Mouse (Mus musculus) left cerebral cortex, postnatal 36 days (tissue): ENCODE measurements at regions not wholly inside any gene's neighbourhood (a gene's known extent, or its start where the extent isn't known, plus 50 kb on each side); places are given as distances from the start of the nearest gene placed in this dataset.

Experiments used
- DNase-seq, 2 experiments: peaks; one replicate each; pipeline ENCODE4 v3.0.0; 2021 to 2022; ENCODE audit warnings: low spot score in 2 of 2, mixed read lengths in 1 of 2
- intact Hi-C: fragments of 180-260 bp; cut with DNase I; formaldehyde crosslinking; loops from one replicate; pipeline ENCODE4 v1.15.1; 2025

DNA sequence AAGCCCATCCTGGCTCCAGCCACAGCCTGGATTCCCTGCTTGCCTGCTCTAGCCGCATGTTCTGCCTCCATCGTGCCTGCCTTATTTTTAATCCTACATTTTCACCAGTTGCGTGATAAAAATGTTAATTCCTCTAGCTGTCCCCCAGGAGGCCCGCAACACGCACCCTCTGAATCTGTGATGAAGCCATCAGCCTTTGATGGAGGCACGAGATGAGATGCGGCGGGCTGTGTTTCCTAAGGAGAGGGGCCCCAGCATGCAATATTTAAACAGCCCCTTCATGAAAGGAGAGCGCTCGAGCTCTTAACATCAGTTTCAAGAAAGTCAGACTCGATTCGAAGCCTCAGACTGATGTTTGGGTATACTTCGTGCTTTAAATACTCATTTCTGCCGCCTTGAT, 76.3 kb downstream of the Nptx2 start:
- intact Hi-C loops, result loop anchor here (5.0 kb wide), 1 partner anchor 75 kb away; the partner anchor contains the start of gene Nptx2
- DNase-seq, result no peak

DNA sequence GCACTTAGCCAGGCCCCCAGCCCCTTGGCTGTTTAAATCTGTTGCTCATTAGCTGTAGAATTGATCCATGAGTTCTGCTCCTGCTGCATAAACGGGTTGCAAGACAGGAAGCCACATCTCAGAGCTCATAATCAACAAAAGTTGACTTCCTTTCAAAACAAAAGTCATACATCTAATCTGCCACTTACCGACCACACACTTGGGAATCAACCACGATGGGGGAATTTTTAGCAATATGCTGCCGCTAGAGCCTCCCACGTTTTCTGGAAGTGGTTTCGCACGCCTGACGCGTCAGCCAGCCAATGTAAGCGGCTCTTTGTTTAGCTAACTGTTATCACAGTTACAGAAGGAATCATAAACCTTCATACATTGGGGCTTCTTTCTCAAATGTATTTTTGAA, 77.7 kb downstream of the Nptx2 start:
- intact Hi-C loops, result loop anchor here (5.0 kb wide), 1 partner anchor 76 kb away; the partner anchor contains the start of gene Nptx2
- peak; percentile 36 to 71 for DNase-seq

DNA sequence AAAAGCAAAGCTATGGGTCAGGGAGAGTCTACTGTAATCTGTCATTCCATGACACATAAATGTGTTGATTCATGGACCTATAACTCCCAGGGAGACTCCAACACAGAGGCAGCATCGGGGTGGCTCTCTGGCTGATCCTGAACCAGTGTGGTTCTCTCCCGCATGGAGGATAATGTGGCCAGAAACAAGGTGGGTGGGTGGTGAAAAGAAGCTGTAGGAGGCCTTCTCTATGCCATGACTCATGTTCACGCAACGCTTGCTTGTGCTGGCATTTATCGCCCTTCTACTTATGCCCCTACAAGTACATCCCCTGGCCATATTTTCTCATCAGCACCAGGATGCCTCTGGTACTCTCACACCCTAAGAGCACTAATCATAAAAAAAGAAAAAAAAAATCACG, 86.6 kb downstream of the Nptx2 start:
- intact Hi-C loops, result no loop called here
- no peak for DNase-seq

DNA sequence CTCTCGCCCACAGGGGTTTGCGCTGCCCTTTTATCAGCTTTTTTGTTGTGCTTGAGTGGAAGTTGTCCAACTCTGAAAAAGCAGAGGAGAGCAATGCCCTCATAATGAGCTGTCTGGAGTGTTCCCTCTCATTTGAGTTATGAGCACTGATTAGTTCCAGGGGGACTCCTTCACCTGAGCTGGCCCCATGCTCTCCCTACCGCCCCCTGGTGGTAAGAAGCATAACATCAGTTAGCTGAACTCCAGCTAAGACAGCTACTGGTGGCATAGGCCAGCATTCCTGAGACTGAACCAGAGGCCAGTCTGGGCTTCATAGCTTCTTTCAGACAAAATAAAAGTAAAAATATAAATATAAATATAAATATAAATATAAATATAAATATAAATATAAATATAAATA, 92.9 kb downstream of the Nptx2 start:
- intact Hi-C loops, result loop anchor here (5.0 kb wide), 1 partner anchor 89 kb away; no protein-coding TSS in a partner anchor
- peak in 1 of 2 experiments; percentile 19 for DNase-seq

DNA sequence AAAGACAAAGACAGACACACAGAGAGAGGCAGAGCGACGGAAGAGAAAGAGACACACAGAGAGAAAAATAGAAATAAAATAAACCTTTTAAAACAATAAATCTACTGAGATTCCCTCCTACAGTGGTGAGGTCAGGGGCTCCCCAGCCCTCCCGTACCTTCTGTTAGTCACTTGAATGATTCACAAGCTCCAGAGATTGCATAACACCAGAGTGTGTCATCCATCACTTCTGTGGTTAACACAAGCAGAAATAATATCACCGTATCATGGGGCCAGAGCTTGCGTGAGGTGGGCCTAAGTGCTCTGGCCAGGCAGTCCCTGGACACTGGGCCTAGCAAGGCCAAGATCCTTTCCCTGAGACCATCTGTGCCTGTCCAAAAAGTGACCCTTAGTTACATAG, 93.9 kb downstream of the Nptx2 start:
- DNase-seq, result no peak
- intact Hi-C loops, result loop anchor here (5.0 kb wide), 1 partner anchor 88 kb away; no protein-coding TSS in a partner anchor

DNA sequence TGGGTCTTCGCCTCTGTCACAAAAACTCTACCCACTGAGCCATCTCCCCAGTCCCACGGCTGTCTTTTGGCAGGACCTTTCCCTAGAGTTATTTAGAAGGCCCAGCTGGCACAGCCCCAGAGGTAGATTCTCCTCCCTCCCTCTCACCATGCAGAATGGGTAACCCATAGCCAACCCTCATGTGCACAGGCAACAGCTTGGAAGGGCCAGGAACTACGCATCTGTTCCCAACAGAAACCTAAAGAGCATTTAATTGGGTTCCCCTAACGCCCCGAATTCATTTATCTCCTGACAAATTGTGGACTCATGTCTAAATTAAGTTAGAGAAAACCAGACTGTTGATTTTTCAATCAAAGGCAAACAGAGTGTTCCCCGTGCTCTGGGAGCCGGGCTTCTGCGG, 97.1 kb downstream of the Nptx2 start:
- intact Hi-C loops, result no loop called here
- DNase-seq, result no peak

DNA sequence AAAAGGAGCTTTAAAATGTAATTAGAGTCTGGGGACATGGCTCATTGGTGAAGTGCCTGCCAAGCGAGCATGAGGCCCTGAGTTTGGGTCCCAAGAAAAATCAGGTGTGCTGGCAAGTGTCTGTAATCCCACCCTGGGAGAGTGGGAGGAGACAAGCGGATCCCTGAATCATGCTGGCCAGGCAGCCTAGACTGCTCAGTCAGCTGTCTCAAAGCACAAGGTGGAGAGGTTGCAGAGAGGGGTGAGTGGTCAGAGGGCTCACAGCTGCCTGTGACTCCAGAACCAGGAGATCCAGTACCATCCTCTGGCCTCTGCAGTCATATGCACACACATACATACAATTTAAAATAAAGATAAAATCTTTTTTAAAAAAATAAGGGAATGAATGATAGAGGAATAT, 97.7 kb downstream of the Nptx2 start:
- DNase-seq, result no peak
- intact Hi-C loops, result no loop called here

DNA sequence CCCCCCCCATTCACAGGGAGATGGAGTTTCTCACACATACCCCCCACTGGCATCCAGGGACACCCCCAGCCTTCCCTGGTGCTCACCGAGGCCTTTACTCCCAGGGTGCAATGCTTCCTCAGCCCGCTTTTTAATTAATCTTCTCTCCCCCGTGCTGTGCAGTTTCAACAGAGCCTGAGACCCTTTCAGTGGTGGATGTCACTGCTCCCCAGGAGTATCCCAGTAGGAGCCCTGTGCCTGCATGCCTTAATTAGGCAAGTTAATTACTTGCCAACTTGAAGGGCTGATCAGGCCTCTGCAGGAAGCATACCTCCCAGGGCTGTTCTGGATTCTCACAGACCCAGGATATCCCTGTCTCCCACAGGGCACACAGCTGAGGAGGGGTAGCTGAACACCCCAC, 99.7 kb downstream of the Nptx2 start:
- no peak for DNase-seq
- intact Hi-C loops, result loop anchor here (5.0 kb wide), 3 partner anchors 47 to 173 kb away; partner anchors contain the start of gene Nptx2

DNA sequence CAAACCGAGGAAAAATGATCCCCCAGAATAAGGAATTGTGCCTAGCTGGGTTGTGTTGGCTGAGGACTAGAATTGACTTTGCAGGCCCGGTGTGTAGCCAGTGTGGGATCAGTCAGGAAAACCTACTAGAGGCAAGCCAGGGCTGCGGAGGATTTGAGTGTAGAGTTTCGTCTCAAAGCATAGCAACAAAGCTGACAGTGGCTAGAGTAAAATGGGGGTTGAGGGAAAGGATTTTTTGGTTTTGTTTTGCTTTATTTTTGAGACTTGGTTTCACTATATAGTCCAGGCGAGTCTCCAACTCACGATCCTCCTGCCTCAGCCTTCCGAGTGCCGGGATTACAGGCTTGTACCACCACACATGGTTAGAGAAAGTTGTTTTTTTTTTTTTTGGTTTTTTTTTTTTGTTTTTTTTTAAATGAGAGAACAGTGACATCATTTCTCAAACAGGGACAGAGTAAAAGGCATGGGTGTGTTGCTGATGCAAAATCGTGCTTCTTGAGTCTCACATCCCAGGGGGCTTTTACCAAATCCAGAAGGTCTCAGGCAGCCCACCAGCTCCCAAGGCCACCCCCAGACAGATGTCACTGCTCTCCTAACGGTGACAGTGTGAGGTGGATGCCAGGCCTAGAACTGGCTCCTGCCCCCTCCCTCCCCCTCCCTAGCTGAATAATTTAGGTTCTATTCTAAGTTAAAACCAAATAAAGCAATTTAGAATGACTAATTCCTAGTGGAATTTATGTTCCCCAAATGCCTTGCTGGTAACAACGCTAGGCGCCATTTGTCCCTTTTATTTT, 101.8 kb downstream of the Nptx2 start:
- peak; percentile 61 to 73 for DNase-seq
- intact Hi-C loops, result loop anchor here (5.0 kb wide), 3 partner anchors 45 to 175 kb away; partner anchors contain the start of gene Nptx2

DNA sequence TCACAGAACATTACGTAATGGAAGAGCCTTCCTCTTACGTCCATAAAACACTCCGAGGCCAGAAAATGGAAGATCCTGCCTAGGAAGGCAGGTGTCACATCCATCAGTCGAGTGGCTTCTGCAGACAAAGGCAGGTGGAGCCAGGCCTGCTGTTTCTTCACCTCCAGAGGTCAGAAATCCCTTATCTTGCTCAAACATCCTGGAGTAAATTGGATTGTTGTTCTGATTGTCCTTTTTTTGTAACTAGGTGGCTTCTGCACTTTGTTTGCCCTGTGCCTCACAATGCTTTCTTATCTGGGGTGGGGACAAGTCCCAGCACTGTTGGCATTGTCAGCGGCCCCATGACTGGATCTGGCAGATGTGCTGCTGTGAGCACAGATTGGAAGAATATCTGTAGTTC, 106.5 kb downstream of the Nptx2 start:
- DNase-seq, result no peak
- intact Hi-C loops, result no loop called here

DNA sequence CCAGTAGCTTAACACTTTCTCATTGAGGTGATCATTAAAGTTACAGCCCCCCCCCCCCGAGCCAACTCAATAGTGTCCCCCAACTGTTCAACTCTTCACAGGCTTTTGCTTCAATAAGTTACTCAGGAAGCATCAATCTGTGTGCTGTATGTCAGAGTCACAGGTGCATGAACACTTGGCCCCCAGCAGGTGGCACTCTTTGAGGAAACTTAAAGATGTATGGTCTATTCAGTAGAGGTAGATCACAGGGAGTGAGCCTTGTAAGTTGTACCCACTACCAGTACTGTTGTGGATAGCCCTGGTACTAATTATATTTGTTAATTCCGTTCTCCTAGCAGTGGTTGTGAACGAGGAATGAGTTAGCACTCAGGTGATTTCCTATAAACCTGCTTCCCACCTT, 99.6 kb downstream of the Tmem130 start:
- intact Hi-C loops, result no loop called here
- DNase-seq, result no peak

DNA sequence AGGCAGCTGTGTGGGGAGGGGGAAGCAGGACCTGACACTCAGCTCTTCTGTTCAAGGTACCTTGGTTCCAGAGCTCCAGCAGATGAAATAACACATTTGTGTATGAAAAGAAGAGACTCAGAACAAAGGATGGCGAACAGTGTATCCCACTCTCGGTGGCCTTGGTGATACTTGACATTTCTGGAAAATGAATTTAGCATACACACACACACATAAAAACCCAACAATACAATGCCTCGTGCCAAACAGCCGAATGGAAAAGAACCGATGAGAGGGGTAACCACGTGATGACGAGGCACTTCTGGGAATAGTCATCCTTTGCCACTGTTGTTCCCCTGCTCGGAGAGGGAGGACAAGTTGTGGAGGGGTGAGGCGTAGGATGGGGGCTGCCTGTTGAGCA, 97.6 kb downstream of the Tmem130 start:
- no peak for DNase-seq
- intact Hi-C loops, result no loop called here

DNA sequence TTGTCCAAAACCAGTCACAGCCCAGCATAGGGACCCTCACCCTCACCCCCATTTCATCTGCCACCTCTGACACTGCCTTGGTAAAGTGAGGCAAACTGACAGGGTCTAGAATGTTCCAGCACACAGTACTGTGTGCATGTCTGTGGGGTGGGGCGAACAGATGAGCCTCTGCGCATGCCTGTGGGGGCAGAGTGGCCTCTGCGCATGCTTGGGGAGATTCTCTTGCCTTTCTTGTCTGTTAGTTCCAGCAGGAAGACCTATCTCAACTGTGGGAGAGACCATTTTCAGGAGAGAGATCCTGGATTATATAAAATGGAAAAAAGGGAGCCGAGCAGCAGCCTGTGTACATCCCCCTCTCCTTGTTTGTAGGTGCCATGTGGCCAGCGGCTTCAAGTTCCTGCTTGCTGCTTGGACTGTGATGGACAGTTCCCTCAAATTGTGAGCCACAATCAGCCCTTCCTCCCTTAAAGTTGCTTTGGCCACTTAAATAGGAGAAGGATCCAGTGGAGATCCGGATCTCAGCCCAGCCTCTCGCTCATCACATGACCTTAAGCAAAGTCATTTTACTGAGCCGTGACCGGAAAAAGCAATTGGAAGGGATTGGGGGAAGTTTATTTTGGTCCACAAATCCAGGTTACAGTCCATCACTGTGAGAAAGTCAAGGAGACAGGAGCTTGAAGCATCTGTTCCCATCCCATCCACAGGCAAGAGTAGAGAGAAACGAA, 96.9 kb downstream of the Tmem130 start:
- intact Hi-C loops, result no loop called here
- no peak for DNase-seq

DNA sequence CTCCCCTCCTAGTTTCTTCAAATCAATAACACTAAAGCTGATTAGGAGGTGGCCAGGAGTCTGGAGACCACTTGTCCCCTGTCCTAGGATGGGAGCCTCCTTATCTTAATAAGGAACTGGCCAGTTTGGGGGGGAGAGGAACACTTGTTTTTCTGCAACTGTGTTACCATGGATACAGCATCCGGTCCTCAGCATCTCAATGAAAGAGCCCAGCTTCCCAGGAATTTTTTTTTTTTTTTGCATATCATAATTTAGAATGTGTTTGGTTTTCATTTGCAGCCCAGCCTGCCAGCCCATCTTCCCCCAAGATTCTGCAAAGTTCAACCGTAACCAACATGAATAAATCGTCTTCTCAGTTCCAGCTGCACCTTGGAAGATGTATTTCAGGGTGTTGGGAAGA, 93.6 kb downstream of the Tmem130 start:
- DNase-seq, result no peak
- intact Hi-C loops, result no loop called here

DNA sequence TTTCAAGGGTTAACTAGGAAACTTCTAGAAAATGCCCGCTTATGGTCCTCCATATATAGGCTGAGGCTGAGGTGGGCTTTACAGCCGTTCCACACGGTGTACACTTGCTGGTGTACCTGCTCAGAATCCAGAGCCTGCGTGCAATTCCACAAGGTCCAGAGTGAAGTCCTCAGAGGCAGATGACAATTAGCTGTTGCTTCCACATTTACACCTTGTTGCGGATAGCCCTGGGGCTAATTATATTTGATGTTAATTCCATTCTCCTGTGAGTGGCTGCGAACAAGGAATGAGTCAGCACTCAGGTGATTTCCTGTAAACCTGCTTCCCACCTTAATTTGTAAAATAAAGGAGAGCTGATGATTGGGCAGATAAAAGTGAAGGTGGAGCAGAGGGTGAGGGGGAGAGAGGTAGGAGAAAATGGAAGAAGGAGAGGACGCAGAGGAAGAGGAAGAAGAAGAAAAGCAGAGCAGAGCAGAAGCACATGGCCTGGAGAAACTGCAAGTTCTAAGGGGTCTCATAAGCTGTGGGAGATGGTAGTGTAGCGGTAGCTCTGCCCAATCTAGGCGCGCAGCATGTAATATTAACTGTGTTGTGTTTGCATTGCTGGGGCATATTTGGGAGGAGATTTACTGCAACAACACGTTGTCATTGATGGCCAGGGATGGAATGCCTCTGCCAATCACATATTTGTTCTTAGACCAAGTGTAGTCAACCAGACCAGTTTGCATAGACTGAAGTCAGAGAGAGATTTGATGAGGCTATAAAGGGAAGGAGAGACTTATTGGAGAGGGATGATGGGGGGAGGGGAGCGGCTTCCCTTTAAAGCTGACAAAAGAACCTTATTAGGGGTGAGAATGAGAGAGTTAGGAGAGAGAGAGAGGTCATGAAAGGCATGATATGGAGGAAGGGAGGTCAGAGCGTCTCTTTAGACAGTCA, 82.5 kb downstream of the Tmem130 start:
- DNase-seq, result no peak
- intact Hi-C loops, result no loop called here

DNA sequence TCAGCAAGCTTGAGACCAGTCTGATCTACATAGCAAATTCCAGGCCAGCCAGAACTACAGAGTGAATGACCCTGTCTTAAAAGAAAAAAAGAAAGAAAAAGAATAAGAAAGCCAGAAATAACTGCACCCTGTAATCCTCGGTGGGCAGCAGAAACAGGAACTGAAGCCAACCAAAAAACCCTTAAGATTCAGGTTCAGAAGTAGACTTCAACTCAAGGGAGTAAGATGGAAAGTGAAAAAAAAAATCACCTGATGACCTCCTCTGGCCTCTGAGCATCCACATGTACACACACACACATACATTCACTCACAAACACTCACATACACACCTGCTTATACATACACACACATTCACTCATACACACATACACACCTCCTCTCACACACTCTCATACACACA, 77.4 kb downstream of the Tmem130 start:
- DNase-seq, result no peak
- intact Hi-C loops, result no loop called here
